Mouse (Mus musculus): ENCODE data around the gene Csnk2b. TPM values are rescaled to one million over a fixed set of nuclear protein-coding genes. Genes with fewer than 3 reads are reported as not detected.

Gene Csnk2b
- polyA plus RNA-seq, 1 experiment from 2014 or later = 353 TPM

- WGBS = 14% methylated on average over 8 of the region's 8 CpGs
- Histone ChIP-seq H3K9me3 (replicated peaks; ENCODE audit: control insufficient read depth, low read length) (no peaks in the 10 kb centered on the region), H3K4me2 (ENCODE audit: low read length) (peak overlapping the region; percentile 98), H3K27me3 (replicated peaks; ENCODE audit: control insufficient read depth, insufficient read depth, low read length) (no peaks in the 10 kb centered on the region), H3K27ac (ENCODE audit: low read depth, low read length) (peak overlapping the region; percentile 97), H3K9ac (ENCODE audit: low read length) (peak overlapping the region; percentile 99), H3K4me1 (ENCODE audit: control insufficient read depth, insufficient read depth, low read length) (peaks cover 18% of the 10 kb centered on the region), H3K36me3 (ENCODE audit: control insufficient read depth, insufficient read depth, low read length) (peaks cover 41% of the 10 kb centered on the region), H3K4me3 (ENCODE audit: low read depth, low read length) (peak overlapping the region; percentile 100)
- DNase-seq (ENCODE audit: low spot score) = no peak
- no peak for ATAC-seq
Observed at GRCm38 (mm10) chr17:35163326-35164081, 41.7 kb upstream of the Csnk2b start.

- DNase-seq (ENCODE audit: low spot score) = no peak
- WGBS = 46% methylated on average over 12 of the region's 12 CpGs
- ATAC-seq = no peak
- Histone ChIP-seq H3K4me2 (ENCODE audit: low read length) (peak overlapping the region; percentile 98), H3K36me3 (ENCODE audit: control insufficient read depth, insufficient read depth, low read length) (peaks cover 49% of the 10 kb centered on the region), H3K27ac (ENCODE audit: low read depth, low read length) (no peak overlapping the region), H3K4me1 (ENCODE audit: control insufficient read depth, insufficient read depth, low read length) (peaks cover 18% of the 10 kb centered on the region), H3K9ac (ENCODE audit: low read length) (peak overlapping the region; percentile 99), H3K4me3 (ENCODE audit: low read depth, low read length) (peak overlapping the region; percentile 100), H3K9me3 (replicated peaks; ENCODE audit: control insufficient read depth, low read length) (no peaks in the 10 kb centered on the region), H3K27me3 (replicated peaks; ENCODE audit: control insufficient read depth, insufficient read depth, low read length) (no peaks in the 10 kb centered on the region)
Observed at GRCm38 (mm10) chr17:35162730-35163129, 40.9 kb upstream of the Csnk2b start.

DNA sequence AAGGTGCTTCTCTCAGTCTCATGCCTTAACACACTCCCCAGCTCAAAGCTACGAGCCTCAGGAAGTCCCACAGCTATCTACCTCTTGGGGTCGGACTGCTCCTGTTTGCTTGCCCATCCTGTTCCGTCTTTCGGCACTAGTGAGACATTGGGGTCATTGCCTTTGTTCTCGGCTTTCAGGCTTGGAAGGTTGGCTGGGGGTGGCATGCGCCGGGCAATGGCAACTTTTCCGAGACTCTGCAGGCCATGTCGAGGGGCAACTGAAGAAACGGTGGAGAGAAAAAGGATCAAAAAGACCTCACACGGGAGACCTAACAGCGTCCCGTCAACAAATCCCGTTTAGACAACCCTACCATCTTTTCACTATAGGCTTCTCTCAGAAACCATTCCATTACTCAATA lies 40.3 kb upstream of the Csnk2b start:
- H3K9ac ChIP-seq (ENCODE audit: low read length) = peak overlapping the region; percentile 99
- no peaks in the 10 kb centered on the region for H3K9me3 ChIP-seq (replicated peaks; ENCODE audit: control insufficient read depth, low read length)
- peaks cover 55% of the 10 kb centered on the region for H3K36me3 ChIP-seq (ENCODE audit: control insufficient read depth, insufficient read depth, low read length)
- no peaks in the 10 kb centered on the region for H3K27me3 ChIP-seq (replicated peaks; ENCODE audit: control insufficient read depth, insufficient read depth, low read length)
- WGBS = 79% methylated on average over 14 of the region's 14 CpGs
- ATAC-seq (no peak), DNase-seq (ENCODE audit: low spot score) (no peak)
- H3K4me3 ChIP-seq (ENCODE audit: low read depth, low read length) = peak overlapping the region; percentile 100
- H3K4me2 ChIP-seq (ENCODE audit: low read length) = peak overlapping the region; percentile 98
- H3K4me1 ChIP-seq (ENCODE audit: control insufficient read depth, insufficient read depth, low read length) = peaks cover 18% of the 10 kb centered on the region
- no peak overlapping the region for H3K27ac ChIP-seq (ENCODE audit: low read depth, low read length)

GRCm38 (mm10) chr17:35161421-35161820 lies 39.6 kb upstream of the Csnk2b start:
- H3K9me3 ChIP-seq (replicated peaks; ENCODE audit: control insufficient read depth, low read length) = no peaks in the 10 kb centered on the region
- no peak overlapping the region for H3K4me2 ChIP-seq (ENCODE audit: low read length)
- peaks cover 62% of the 10 kb centered on the region for H3K36me3 ChIP-seq (ENCODE audit: control insufficient read depth, insufficient read depth, low read length)
- ATAC-seq (no peak), DNase-seq (ENCODE audit: low spot score) (no peak)
- WGBS = 86% methylated on average over 11 of the region's 11 CpGs
- no peak overlapping the region; the same call in 1 of the 2 replicates for H3K4me3 ChIP-seq (ENCODE audit: low read depth, low read length)
- H3K9ac ChIP-seq (ENCODE audit: low read length) = no peak overlapping the region
- H3K27me3 ChIP-seq (replicated peaks; ENCODE audit: control insufficient read depth, insufficient read depth, low read length) = no peaks in the 10 kb centered on the region
- H3K27ac ChIP-seq (ENCODE audit: low read depth, low read length) = no peak overlapping the region
- H3K4me1 ChIP-seq (ENCODE audit: control insufficient read depth, insufficient read depth, low read length) = peaks cover 18% of the 10 kb centered on the region

DNA sequence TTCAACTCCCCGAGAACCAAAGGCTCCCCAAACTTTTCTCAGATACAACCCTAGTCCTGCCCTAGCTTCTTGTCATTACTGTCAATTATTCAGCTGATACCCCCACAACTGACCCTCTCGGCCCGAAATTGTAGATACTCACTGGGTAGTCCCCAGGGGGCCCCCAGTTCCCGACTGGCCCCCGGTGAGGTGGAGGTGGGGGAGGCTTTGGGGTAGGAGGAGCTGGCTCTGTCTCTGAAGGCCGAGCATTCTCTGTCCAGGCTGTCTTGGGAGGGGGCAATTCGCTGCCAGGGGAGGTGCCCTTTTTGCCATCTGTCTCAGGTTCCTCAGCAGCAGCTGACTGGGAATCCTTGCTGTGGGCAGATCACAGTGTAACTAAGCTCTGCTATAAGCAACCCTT lies 37.8 kb upstream of the Csnk2b start:
- no peaks in the 10 kb centered on the region for H3K9me3 ChIP-seq (replicated peaks; ENCODE audit: control insufficient read depth, low read length)
- no peak for ATAC-seq
- WGBS = 83% methylated on average over 7 of the region's 7 CpGs

GRCm38 (mm10) chr17:35158850-35159593 lies 37.2 kb upstream of the Csnk2b start:
- Histone ChIP-seq H3K4me2 (ENCODE audit: low read length) (no peak overlapping the region), H3K9ac (ENCODE audit: low read length) (no peak overlapping the region), H3K27me3 (replicated peaks; ENCODE audit: control insufficient read depth, insufficient read depth, low read length) (no peaks in the 10 kb centered on the region), H3K9me3 (replicated peaks; ENCODE audit: control insufficient read depth, low read length) (no peaks in the 10 kb centered on the region), H3K4me3 (ENCODE audit: low read depth, low read length) (no peak overlapping the region), H3K36me3 (ENCODE audit: control insufficient read depth, insufficient read depth, low read length) (peaks cover 86% of the 10 kb centered on the region), H3K4me1 (ENCODE audit: control insufficient read depth, insufficient read depth, low read length) (peaks cover 12% of the 10 kb centered on the region), H3K27ac (ENCODE audit: low read depth, low read length) (no peak overlapping the region)
- DNase-seq (ENCODE audit: low spot score) = no peak
- no peak for ATAC-seq
- WGBS = 94% methylated on average over 16 of the region's 16 CpGs

More for the DNA sequence above, 37.8 kb upstream of the Csnk2b start:
- no peak for DNase-seq (ENCODE audit: low spot score)
- H3K4me2 ChIP-seq (ENCODE audit: low read length) = no peak overlapping the region
- no peaks in the 10 kb centered on the region for H3K27me3 ChIP-seq (replicated peaks; ENCODE audit: control insufficient read depth, insufficient read depth, low read length)
- no peak overlapping the region for H3K4me3 ChIP-seq (ENCODE audit: low read depth, low read length)
- H3K36me3 ChIP-seq (ENCODE audit: control insufficient read depth, insufficient read depth, low read length) = peaks cover 80% of the 10 kb centered on the region
- no peak overlapping the region for H3K27ac ChIP-seq (ENCODE audit: low read depth, low read length)
- H3K4me1 ChIP-seq (ENCODE audit: control insufficient read depth, insufficient read depth, low read length) = peaks cover 12% of the 10 kb centered on the region
- H3K9ac ChIP-seq (ENCODE audit: low read length) = no peak overlapping the region

DNA sequence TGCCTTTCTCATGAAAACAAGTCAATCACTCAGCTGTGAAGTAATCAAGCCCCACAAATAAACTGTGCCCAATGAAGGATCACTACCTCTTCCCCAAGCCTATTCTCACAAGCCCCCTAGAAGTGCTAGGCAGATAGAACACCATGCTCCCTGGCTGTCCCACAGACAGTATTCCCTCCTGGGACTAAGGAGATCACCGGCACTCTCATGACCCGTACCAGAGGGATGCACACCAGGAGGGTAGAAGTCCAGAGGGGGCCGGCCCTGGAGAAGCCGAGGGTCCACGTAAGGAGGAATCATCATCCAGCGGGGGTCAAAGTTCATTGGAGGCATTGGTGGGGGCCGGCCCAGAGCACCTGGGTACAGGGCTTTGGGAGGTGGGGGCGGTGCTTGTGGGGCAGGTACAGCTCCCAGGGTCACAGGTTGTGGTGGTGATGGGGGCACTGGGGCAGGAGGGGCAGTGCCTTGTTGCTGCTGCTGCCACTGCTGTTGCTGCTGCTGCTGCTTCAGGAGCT lies 35.9 kb upstream of the Csnk2b start:
- no peak for DNase-seq (ENCODE audit: low spot score)

GRCm38 (mm10) chr17:35157254-35157653 lies 35.4 kb upstream of the Csnk2b start:
- ATAC-seq (no peak), DNase-seq (ENCODE audit: low spot score) (no peak)
- 93% methylated on average over 8 of the region's 8 CpGs for WGBS
- Histone ChIP-seq H3K36me3 (ENCODE audit: control insufficient read depth, insufficient read depth, low read length) (peaks cover 100% of the 10 kb centered on the region), H3K27me3 (replicated peaks; ENCODE audit: control insufficient read depth, insufficient read depth, low read length) (no peaks in the 10 kb centered on the region), H3K27ac (ENCODE audit: low read depth, low read length) (no peak overlapping the region), H3K9ac (ENCODE audit: low read length) (no peak overlapping the region), H3K4me2 (ENCODE audit: low read length) (no peak overlapping the region), H3K9me3 (replicated peaks; ENCODE audit: control insufficient read depth, low read length) (no peaks in the 10 kb centered on the region), H3K4me3 (ENCODE audit: low read depth, low read length) (no peak overlapping the region), H3K4me1 (ENCODE audit: control insufficient read depth, insufficient read depth, low read length) (peaks cover 4% of the 10 kb centered on the region)

More for the DNA sequence above, 35.9 kb upstream of the Csnk2b start:
- Histone ChIP-seq H3K9ac (ENCODE audit: low read length) (no peak overlapping the region), H3K27ac (ENCODE audit: low read depth, low read length) (no peak overlapping the region), H3K27me3 (replicated peaks; ENCODE audit: control insufficient read depth, insufficient read depth, low read length) (no peaks in the 10 kb centered on the region), H3K9me3 (replicated peaks; ENCODE audit: control insufficient read depth, low read length) (no peaks in the 10 kb centered on the region), H3K4me3 (ENCODE audit: low read depth, low read length) (no peak overlapping the region), H3K4me2 (ENCODE audit: low read length) (no peak overlapping the region), H3K36me3 (ENCODE audit: control insufficient read depth, insufficient read depth, low read length) (peaks cover 99% of the 10 kb centered on the region), H3K4me1 (ENCODE audit: control insufficient read depth, insufficient read depth, low read length) (peaks cover 8% of the 10 kb centered on the region)
- no peak for ATAC-seq
- 87% methylated on average over 8 of the region's 8 CpGs for WGBS

All from forebrain, embryonic 14.5 days (tissue).